Mouse (Mus musculus): ENCODE data around the gene Hs3st1.

DNA sequence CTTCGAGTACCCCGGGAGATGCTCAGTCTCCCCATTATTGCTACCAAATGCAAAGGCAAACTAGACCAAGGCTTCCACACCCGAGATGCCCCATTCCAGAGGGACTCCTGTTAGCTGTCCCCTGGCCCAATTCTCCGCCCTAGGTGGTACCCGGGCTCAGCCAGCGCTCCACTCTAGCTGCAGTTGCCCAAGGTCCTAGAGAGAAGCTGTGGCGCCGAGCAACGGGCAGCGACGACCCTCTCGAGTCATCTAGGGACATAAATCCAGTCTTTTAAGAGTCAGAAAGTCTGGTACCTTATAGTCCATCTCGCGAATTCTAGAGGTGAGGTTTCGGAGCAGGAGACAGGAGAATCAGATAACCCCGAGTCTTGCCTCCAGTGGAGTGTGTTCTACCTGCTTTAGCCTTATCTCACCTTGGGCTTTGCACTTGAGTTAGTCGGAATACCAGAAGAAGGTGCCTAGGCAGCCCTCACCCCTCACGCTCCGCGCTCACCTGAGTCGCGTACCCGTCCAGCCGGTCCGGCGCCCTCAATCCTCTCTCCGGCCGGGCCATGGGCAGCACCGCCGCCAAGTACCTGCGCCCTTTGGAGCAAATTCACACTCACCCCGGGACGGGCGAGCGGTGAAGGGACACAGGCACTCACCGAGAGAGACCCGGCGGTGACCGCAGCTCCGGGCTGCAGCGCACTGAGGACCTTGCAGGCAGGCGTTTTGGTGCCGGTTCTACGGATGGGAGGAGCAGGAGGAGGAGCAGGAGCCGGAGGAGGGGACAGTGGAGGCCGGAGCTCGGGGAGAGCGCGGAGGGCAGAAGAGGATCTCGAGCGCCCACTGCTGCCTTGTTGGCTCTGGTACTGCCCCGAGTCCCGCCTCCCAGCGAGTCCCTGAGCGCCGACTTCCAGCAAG is 111.1 kb downstream of the Hs3st1 start:
- TF ChIP-seq CTCF (IDR thresholded peaks at IDR 0.05; ENCODE audit: low read depth, low read length) (no peak), POLR2A (IDR thresholded peaks at IDR 0.05; ENCODE audit: borderline replicate concordance, low read depth, low read length) (no peak)
